Mouse (Mus musculus): ENCODE results near the gene Wnt5b. TPM values are rescaled to one million over a fixed set of nuclear protein-coding genes. Genes with fewer than 3 reads are reported as not detected.

Wnt5b gene
- polyA plus RNA-seq, 1 experiment, result 0.04 TPM

DNA sequence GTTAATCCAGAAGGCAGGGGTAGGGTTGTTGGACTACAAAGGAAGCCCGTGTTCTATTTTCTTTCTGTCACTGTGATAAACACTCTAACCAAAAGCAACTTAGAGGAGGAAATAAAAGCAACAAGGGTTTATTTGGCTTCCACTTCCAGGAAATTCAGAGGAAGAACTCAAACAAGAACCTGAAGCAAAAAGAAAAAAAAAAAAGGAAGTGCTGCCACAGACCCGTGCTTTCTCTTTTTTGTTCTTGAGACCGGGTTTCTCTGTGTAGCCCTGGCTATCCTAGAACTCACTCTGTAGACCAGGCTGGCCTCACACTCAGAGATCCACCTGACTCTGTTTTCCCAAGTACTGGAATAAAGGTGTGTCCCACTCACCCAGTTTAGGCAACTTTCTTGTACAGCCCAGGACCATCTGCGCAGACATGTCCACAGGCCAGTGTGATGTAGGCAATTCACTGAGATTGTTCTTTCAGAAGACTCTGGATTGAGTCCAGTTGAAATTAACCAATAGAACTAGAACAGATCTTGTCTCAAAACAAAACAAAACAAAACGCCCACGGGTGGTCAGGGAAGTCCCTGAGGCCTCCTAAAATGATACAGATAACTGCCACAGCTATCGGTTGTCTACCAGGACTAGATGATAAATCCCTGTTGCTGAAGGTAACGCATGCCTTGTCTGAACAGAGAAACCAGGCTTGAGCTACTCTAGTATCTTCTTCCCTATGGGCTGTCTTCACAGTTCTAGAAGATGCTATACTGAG, 142.4 kb downstream of the Wnt5b start:
- Histone ChIP-seq H3ac (ENCODE audit: control insufficient read depth, insufficient read length) (no peak overlapping the region), H3K4me3 (no peak overlapping the region), H3K4me2 (ENCODE audit: low read depth) (no peak overlapping the region), H3K79me2 (ENCODE audit: control insufficient read depth, insufficient read depth) (no peaks in the 10 kb centered on the region), H3K27me3 (ENCODE audit: control insufficient read depth, insufficient read depth, insufficient read length) (peaks cover 5% of the 10 kb centered on the region), H3K36me3 (ENCODE audit: control insufficient read depth, insufficient read depth) (no peaks in the 10 kb centered on the region)
- TF ChIP-seq REST (IDR thresholded peaks at IDR 0.05; ENCODE audit: insufficient read depth, insufficient read length) (no peak), E2F4 (IDR thresholded peaks at IDR 0.05; ENCODE audit: insufficient read depth) (no peak), TCF3 (IDR thresholded peaks at IDR 0.05; ENCODE audit: insufficient read length, low read depth) (no peak), CEBPB (IDR thresholded peaks at IDR 0.05; ENCODE audit: insufficient read depth, poor library complexity, severe bottlenecking) (no peak), MAX (IDR thresholded peaks at IDR 0.05; ENCODE audit: low read depth) (no peak), POLR2AphosphoS2 (IDR thresholded peaks at IDR 0.05; ENCODE audit: insufficient read length, low read depth) (no peak), TCF12 (IDR thresholded peaks at IDR 0.05; ENCODE audit: insufficient read depth, poor library complexity, severe bottlenecking) (no peak), SRF (IDR thresholded peaks at IDR 0.05; ENCODE audit: control insufficient read depth, insufficient read length, low read depth) (no peak), POLR2A (IDR thresholded peaks at IDR 0.05; ENCODE audit: insufficient read length, low read depth) (no peak), MYOG (IDR thresholded peaks at IDR 0.05; ENCODE audit: control insufficient read depth in 1 of 3, insufficient read depth in 1 of 3, insufficient read length in 2 of 3, low read depth in 2 of 3) (no peak), USF1 (IDR thresholded peaks at IDR 0.05; ENCODE audit: low read depth) (no peak), MYOD1 (IDR thresholded peaks at IDR 0.05; ENCODE audit: control insufficient read depth in 1 of 3, insufficient read length in 2 of 3, low read depth in 2 of 3) (no peak)

DNA sequence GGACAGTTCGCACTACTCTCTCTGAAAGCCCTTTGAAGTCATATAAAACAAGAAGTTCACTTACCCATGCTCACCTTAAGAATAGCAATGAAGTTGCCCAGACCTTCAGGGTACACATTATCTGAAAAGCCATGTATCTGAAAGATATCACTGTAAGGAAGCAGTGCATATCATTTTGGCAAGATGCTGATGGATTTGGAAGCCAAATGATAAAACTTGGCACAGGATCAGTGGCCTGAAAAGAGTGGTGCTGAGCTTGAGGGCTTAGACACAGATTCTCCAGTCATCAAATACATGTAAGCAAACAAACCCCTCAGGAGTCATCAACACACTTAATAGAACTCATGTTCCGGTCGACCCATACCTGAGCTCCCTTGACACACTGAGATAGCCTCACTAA, 143.5 kb downstream of the Wnt5b start:
- Histone ChIP-seq H3ac (ENCODE audit: control insufficient read depth, insufficient read length) (no peak overlapping the region), H3K4me3 (no peak overlapping the region), H3K79me2 (ENCODE audit: control insufficient read depth, insufficient read depth) (no peaks in the 10 kb centered on the region), H3K4me2 (ENCODE audit: low read depth) (no peak overlapping the region), H3K27me3 (ENCODE audit: control insufficient read depth, insufficient read depth, insufficient read length) (no peaks in the 10 kb centered on the region), H3K36me3 (ENCODE audit: control insufficient read depth, insufficient read depth) (no peaks in the 10 kb centered on the region)
- TF ChIP-seq POLR2AphosphoS2 (IDR thresholded peaks at IDR 0.05; ENCODE audit: insufficient read length, low read depth), result no peak
- TF ChIP-seq CEBPB (IDR thresholded peaks at IDR 0.05; ENCODE audit: insufficient read depth, poor library complexity, severe bottlenecking), result no peak
- no peak for TF ChIP-seq E2F4 (IDR thresholded peaks at IDR 0.05; ENCODE audit: insufficient read depth)
- TF ChIP-seq TCF12 (IDR thresholded peaks at IDR 0.05; ENCODE audit: insufficient read depth, poor library complexity, severe bottlenecking), result no peak
- TF ChIP-seq SRF (IDR thresholded peaks at IDR 0.05; ENCODE audit: control insufficient read depth, insufficient read length, low read depth), result no peak
- TF ChIP-seq TCF3 (IDR thresholded peaks at IDR 0.05; ENCODE audit: insufficient read length, low read depth), result no peak
- TF ChIP-seq MYOG (IDR thresholded peaks at IDR 0.05; ENCODE audit: control insufficient read depth in 1 of 3, insufficient read depth in 1 of 3, insufficient read length in 2 of 3, low read depth in 2 of 3), result no peak
- no peak for TF ChIP-seq MAX (IDR thresholded peaks at IDR 0.05; ENCODE audit: low read depth)
- TF ChIP-seq MYOD1 (IDR thresholded peaks at IDR 0.05; ENCODE audit: control insufficient read depth in 1 of 3, insufficient read length in 2 of 3, low read depth in 2 of 3), result no peak

DNA sequence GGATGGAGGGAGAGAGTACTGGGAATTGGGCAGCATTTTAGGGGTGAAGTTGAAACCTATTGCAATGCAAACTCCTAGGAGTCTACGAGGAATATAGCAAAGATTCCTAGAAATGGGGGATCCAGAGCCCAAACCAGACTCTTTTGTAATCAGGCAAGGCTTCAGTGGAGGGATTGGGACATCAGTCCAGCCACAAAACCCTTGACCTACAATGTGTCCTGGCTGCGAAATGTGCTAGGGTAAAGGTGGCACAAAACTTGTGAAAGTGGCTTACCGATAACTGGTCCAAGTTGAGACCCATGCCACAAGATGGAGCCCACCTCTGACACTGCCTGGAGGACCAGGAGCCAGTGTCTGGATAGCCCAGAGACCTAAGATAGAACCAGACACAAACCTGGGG, 144.8 kb downstream of the Wnt5b start:
- H3K4me2 ChIP-seq (ENCODE audit: low read depth), result no peak overlapping the region
- TF ChIP-seq MYOG (IDR thresholded peaks at IDR 0.05; ENCODE audit: control insufficient read depth in 1 of 3, insufficient read depth in 1 of 3, insufficient read length in 2 of 3, low read depth in 2 of 3) (no peak), MAX (IDR thresholded peaks at IDR 0.05; ENCODE audit: low read depth) (no peak), USF1 (IDR thresholded peaks at IDR 0.05; ENCODE audit: low read depth) (no peak), TCF12 (IDR thresholded peaks at IDR 0.05; ENCODE audit: insufficient read depth, poor library complexity, severe bottlenecking) (no peak)
- no peaks in the 10 kb centered on the region for H3K27me3 ChIP-seq (ENCODE audit: control insufficient read depth, insufficient read depth, insufficient read length)
- no peaks in the 10 kb centered on the region for H3K79me2 ChIP-seq (ENCODE audit: control insufficient read depth, insufficient read depth)
- H3K4me3 ChIP-seq, result no peak overlapping the region
- H3ac ChIP-seq (ENCODE audit: control insufficient read depth, insufficient read length), result no peak overlapping the region
- H3K36me3 ChIP-seq (ENCODE audit: control insufficient read depth, insufficient read depth), result no peaks in the 10 kb centered on the region

DNA sequence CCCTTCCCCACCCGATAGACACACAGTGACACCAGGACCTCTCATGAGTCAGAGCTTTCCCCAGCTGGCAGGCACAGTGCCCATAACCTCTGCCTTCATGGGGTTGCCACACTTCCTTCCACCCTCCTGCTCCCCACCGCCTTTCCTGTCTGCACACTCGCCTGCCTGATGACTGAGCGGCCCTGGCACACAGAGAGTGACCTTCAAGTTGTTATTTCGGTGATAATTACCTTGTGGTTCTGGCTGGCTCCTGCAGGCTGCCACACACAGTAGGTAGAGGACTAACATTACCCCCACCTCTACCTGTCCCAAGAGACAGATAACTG, 147.9 kb downstream of the Wnt5b start:
- no peaks in the 10 kb centered on the region for H3K27me3 ChIP-seq (ENCODE audit: control insufficient read depth, insufficient read depth, insufficient read length)
- H3K79me2 ChIP-seq (ENCODE audit: control insufficient read depth, insufficient read depth), result no peaks in the 10 kb centered on the region
- no peaks in the 10 kb centered on the region for H3K36me3 ChIP-seq (ENCODE audit: control insufficient read depth, insufficient read depth)
- H3K4me3 ChIP-seq, result no peak overlapping the region
- H3K4me2 ChIP-seq (ENCODE audit: low read depth), result peak overlapping the region; percentile 62
- H3ac ChIP-seq (ENCODE audit: control insufficient read depth, insufficient read length), result no peak overlapping the region
- no peak for TF ChIP-seq TCF3 (IDR thresholded peaks at IDR 0.05; ENCODE audit: insufficient read length, low read depth)
- TF ChIP-seq TCF12 (IDR thresholded peaks at IDR 0.05; ENCODE audit: insufficient read depth, poor library complexity, severe bottlenecking), result peak; percentile 37
- no peak for TF ChIP-seq E2F4 (IDR thresholded peaks at IDR 0.05; ENCODE audit: insufficient read depth)
- TF ChIP-seq REST (IDR thresholded peaks at IDR 0.05; ENCODE audit: insufficient read depth, insufficient read length), result no peak
- peak; percentile 68 for TF ChIP-seq CEBPB (IDR thresholded peaks at IDR 0.05; ENCODE audit: insufficient read depth, poor library complexity, severe bottlenecking)
- no peak for TF ChIP-seq POLR2AphosphoS2 (IDR thresholded peaks at IDR 0.05; ENCODE audit: insufficient read length, low read depth)
- TF ChIP-seq POLR2A (IDR thresholded peaks at IDR 0.05; ENCODE audit: insufficient read length, low read depth), result no peak
- peak in 1 of 3 experiments; percentile 71 for TF ChIP-seq MYOD1 (IDR thresholded peaks at IDR 0.05; ENCODE audit: control insufficient read depth in 1 of 3, insufficient read length in 2 of 3, low read depth in 2 of 3)
- no peak for TF ChIP-seq MAX (IDR thresholded peaks at IDR 0.05; ENCODE audit: low read depth)
- TF ChIP-seq USF1 (IDR thresholded peaks at IDR 0.05; ENCODE audit: low read depth), result no peak
- peak in 1 of 3 experiments; percentile 55 for TF ChIP-seq MYOG (IDR thresholded peaks at IDR 0.05; ENCODE audit: control insufficient read depth in 1 of 3, insufficient read depth in 1 of 3, insufficient read length in 2 of 3, low read depth in 2 of 3)
- no peak for TF ChIP-seq SRF (IDR thresholded peaks at IDR 0.05; ENCODE audit: control insufficient read depth, insufficient read length, low read depth)

Measured in myocyte (in vitro differentiated cells).